Mouse (Mus musculus) liver, postnatal 0 days (tissue): ENCODE measurements at regions not wholly inside any gene's neighbourhood (a gene's known extent, or its start where the extent isn't known, plus 50 kb on each side); places are given as distances from the start of the nearest gene placed in this dataset.

Source experiments
- CTCF ChIP-seq: sonication (generic); IDR thresholded peaks from 2 replicates; pipeline ENCODE4 v1.5.1; 2016; ENCODE audit warnings: antibody characterized with exemption, low read depth
- EP300 ChIP-seq: IDR thresholded peaks from 2 replicates; pipeline ENCODE4 v1.6.1; 2016; ENCODE audit warnings: antibody characterized with exemption, low read depth, mild to moderate bottlenecking

DNA sequence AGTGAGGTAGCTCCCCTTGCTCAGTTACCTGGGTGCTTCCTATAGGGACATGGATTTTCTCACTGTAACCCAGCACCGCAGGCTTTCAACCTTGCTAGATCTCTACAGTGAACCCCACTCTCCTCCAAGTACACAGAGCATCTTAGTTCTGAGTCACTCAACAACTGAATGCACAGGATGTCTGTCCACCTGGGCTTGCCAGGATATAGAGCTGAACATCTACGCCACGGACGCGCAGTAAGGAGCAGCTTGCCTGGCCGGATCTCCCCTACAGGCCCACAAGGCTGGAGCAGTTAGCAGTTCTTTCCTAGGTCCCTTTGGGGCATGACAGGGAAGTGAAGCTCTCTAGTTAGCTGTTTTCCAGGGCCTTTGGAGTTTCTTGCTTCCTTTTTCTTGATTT, 147.5 kb upstream of the Tut7 start:
- TF ChIP-seq CTCF (no peak), EP300 (no peak)
